Mouse (Mus musculus): ENCODE measurements around the gene Rtn4rl1. TPM values are rescaled to one million over a fixed set of nuclear protein-coding genes. Genes with fewer than 3 reads are reported as not detected.
"Not testable (repeated sequence)": the region's sequence is repeated elsewhere in the genome, so short reads cannot be mapped to it uniquely, and the experiment has no call there.

Gene Rtn4rl1
- total RNA-seq, 2 experiments from 2014 or later: 54.5 to 58.5 TPM

DNA sequence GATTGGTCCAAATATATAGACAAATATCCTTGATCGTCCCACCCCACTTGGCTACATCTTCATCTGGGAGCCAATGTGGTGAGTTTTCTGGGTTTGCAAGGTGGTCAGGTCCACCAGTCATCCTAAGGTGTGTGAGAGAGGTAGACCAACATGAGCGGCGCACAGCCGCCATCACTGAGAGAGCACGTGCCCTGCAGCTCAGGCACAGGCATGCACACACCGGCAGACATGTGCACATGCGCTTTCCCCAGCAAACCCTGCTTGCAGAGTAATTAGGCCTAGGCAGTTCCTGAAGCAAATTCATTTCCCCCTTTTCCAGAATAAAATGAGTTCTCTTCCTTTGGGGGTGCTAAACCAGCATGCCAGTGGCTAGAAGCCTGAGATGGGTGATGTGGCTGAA, 98.7 kb downstream of the Rtn4rl1 start:
- DNase-seq (ENCODE audit: low spot score in 2 of 2): no peak

DNA sequence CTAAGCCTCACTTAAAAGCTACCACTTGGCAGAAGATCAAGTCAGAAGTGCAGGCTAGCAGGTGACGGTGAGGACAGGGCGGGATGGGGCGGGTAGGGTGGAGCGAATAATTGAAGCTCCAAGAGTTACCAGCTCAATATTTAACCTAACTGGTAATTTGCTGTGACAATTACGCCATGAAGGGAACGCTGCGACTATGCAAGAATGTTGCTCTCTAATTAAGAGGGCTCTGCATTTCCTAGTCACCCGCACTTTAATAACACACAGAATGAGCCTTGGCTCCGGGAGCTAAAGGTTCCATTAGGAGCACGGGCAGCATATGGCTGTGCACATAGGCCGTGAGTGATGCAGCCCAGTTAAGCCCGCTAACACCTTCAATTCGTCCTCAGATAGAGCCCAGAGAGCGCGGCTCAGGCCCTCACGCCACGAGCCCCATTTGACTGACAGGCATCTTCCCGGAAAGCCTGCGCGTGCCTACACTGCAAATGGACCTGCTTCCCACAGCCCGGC, 100.3 kb downstream of the Rtn4rl1 start:
- no peak for DNase-seq (ENCODE audit: low spot score in 2 of 2)

DNA sequence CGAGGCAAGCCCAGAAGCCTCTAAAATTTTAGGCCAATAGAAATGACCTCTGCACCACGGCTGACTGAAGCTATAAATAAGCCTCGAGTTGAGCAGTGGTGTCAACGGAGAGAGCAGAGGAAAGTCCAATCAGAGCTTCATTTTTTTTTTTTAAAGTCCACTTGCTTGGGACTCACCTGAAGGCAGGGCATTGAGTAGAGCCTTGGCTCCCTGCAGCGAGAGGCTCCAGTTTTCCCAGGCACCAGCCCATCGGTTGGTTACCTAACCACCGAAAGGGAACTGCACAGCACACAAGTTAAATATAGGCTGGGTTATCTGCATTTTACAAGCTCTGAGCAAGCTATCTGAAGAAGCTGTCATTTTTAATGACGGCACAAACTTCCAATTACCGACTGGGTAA, 101.3 kb downstream of the Rtn4rl1 start:
- DNase-seq (ENCODE audit: low spot score in 2 of 2): no peak

DNA sequence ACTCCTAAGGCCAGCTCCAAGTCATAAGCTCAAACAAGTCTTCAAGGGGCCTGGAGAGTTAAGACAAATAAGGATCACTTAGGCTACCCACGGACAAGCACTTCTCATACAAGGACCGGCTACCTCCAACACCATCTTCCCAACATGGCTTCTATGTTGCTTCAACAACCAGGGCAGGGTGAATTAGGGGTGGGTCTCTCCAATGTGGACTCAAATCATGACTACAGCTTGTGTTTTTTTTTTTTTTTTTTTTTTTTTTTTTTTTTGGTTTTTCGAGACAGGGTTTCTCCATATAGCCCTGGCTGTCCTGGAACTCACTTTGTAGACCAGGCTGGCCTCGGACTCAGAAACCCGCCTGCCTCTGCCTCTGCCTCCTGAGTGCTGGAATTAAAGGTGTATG, 102.0 kb downstream of the Rtn4rl1 start:
- DNase-seq (ENCODE audit: low spot score in 2 of 2): not testable (repeated sequence)

DNA sequence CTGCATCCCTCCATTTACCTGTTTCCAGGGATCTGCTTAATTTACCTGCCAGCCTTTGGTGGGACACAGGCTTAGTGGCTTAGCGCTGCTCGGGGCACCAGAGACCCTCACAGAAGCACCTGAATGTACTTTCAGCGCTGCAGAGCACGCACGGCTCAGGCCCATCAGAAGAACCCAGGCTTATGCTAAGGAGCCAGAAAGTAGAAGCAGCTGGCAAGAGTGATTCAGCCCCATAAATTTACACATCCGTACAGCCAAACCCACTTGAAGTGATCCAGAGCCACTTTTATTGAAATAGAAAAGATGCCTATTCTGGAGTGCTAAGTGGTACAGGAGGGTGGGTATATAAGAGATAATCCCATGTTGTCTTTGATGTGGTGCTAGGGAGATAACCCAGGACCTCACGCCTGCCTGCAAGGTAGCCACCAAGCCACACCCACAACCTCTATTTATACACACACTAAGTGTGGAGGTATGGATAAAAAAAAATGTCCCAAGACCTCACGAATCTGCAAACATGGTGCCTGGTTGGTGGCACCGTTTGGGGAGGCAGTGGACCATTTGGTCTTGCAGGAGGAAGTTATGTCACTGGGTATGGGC, 102.9 kb downstream of the Rtn4rl1 start:
- DNase-seq (ENCODE audit: low spot score in 2 of 2): no peak

DNA sequence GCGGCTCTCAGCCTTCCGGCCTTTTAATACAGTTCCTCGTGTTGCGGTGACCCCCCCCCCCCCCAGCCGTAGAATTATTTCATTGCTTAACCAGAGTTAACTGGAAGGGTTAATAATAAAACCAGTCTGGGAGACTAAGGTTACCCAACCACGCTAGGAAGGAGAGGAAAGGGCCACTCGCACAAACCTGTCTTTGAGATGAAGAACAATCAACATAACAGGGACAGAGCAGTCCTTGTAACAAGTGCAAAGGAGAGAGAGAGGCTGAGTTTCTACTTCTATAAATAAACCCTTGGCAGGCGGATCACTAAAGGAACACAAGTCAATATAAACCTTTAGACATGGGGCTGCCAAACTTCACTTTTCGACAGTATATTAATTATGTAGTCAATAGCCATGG, 104.0 kb downstream of the Rtn4rl1 start:
- no peak for DNase-seq (ENCODE audit: low spot score in 2 of 2)

DNA sequence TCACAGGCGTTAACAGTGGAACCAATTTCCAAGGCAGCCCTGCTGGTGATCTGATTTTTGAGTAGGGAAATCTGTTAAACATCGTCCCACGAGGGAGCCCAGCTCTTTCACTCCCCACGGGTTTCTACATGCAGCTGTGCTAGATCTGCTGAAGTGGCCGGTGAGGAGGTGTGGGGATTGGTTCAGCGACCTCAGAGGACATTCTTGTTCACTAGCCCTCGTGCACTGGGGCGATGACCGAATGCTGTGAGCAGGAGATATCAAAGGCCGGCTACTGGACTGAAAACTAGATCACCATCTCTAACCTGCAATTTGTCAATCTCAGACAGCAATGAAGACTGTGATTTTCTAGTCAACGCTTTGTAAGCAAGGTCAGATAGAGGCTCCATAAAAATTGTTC, 104.9 kb downstream of the Rtn4rl1 start:
- DNase-seq (ENCODE audit: low spot score in 2 of 2): no peak

DNA sequence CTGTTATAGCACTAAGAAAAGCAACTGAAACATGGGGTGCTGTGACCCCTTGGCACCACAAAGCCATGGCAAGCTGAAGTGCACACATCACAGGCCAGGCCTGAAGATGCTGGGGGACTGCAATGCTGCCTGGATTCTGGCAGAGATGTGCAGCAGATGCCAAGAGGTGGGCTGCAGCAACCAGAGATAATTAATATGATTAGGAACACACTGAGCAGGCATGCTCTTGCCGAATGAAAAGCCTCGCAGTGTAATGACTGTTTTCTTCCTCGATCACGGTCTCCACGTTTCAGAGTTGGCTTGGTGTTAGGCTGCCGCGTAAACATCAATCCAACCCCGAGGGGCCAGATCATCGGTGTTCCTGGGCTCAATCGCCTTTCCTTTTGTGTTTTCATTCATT, 106.2 kb downstream of the Rtn4rl1 start:
- no peak for DNase-seq (ENCODE audit: low spot score in 2 of 2)

DNA sequence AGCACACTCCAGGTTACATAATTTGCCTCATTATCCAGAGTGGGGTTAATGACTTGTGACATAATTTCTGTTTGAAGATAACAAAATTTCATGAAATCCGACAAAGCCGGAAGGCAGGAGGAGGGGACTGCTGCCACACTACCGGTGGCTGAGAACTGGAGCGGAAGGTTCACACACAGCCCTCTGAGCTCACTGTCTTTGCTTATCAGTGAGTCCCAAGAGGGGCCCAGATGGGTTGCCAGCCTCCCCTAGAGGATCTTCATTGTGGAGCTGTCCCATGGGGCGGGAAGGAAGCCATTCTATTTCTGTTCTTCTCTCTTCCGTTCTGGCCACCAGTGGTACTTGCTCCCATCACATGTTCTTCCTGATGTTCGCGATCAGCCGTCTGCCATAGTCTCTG, 107.4 kb downstream of the Rtn4rl1 start:
- DNase-seq (ENCODE audit: low spot score in 2 of 2): no peak

DNA sequence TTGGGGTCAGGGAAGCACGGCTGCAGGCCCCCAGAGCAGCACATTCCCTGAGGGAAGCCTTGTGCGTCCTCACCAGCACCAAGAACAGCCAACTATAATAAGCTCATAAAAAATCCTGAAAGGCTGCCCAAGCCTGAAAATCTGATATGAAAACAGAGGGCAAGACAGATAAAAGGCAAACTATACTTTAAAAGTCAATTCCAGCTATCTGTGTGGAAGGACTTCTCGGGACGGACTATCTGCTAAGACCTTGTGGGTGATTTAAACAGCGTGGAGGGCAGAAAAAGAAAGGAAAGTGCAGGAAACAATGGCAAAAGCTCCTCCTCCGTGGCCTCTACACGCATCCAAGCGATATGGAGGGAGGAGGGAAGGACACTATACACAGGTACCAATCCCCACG, 111.2 kb downstream of the Rtn4rl1 start:
- DNase-seq (ENCODE audit: low spot score in 2 of 2): no peak

DNA sequence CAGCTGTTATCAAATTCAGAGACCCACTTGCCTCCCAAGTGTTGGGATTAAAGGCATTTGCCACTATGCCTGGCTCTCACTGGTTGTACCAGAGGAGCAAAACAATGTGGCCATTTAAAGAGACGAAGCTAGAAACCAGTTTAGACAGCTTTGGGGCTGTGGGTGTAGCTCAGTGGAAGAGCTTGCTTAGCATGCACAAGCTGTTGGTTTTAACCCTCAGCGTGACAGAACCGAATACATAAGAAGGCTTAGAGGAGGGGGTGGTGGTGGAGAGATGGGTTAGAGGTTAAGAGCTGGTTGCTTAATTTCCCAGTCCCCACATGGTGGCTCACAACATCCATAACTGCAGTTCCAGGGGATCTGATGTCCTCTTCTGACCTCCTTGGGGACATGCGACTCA, 115.1 kb downstream of the Rtn4rl1 start:
- no peak for DNase-seq (ENCODE audit: low spot score in 2 of 2)

DNA sequence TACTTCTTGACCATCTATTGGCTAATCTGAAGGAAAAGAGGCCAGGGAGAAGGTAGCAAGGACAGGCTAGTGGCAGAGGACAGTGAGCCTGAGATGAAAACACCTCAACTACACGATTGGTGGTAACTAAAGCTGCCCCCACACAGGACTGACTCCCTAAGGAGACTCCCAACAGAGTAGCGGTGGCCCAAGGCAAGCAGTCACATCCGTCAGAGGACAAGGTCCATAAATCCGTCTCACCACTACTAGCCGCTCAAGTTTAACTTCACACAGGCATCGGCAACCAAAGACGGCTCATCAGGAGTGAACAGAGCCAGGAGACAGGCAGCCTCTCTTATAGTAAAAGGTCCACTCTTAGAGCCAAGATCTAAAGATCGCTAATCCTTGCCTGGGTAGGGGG, 117.2 kb downstream of the Rtn4rl1 start:
- no peak for DNase-seq (ENCODE audit: low spot score in 2 of 2)

DNA sequence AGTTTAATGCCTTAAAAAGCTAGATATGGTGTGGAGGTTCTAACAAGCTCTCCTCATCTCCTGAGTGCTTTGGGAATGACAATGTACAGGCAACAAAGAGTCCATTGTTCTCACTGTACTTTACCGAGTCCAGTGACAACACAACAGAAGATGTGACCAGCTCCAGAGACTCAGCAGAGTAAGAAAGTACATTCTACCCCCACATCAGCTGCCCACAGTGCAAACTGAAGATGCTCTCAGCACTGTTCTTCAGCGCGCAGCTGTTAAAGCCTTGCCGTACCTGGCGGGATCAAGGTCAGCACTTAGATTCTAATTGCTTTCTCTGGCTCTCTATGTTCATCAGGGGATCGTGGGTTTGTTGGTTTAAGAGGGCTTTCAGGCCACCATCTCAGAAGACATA, 118.2 kb downstream of the Rtn4rl1 start:
- no peak for DNase-seq (ENCODE audit: low spot score in 2 of 2)

DNA sequence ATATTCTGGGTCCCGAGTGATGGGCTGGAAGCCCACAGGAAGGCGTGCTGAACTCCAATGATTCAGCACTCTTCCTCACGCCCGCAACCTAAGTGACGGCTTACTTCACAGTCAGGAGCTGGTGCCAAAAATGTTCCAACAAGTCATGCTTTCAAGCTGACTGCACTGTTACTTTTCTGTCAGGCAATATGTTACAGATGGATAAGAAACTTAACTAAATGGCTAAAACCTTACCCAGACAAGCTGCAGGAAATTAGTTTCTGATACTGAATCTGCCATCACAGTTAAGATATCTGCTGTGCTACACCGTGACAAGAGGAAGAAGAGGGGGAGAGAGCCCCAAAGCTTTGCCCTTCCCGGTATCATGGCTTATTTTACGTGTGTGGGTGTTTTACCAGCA, 120.3 kb downstream of the Rtn4rl1 start:
- no peak for DNase-seq (ENCODE audit: low spot score in 2 of 2)

Small RNA genes within 50 kb of the gene (microRNA-seq; reads per million reads assigned to microRNA genes)
- 4,503 to 9,146 reads per million in 2 experiments for gene Mir132
- gene Mir212: 215 to 307 reads per million in 2 experiments

Other genes starting within 250 kb of the Rtn4rl1 start
- gene Hic1, start 24.3 kb upstream of the Rtn4rl1 start, total RNA-seq (2021): 1 to 10 TPM; 3.3 to 6.1 TPM
- gene Ovca2, start 14.9 kb upstream of the Rtn4rl1 start, total RNA-seq (2021): 10 to 100 TPM; 10.1 to 11.1 TPM
- 10 to 100 TPM; 20.8 to 21.1 TPM for gene Dph1, start 2.5 kb upstream of the Rtn4rl1 start, total RNA-seq (2021)
- gene Rpa1, start 154.5 kb downstream of the Rtn4rl1 start, total RNA-seq (2021): 10 to 100 TPM; 55.2 to 61.9 TPM
- gene Smyd4, start 154.7 kb downstream of the Rtn4rl1 start, total RNA-seq (2021): 10 to 100 TPM; 13.2 to 13.7 TPM
- gene Serpinf1, start 228.9 kb downstream of the Rtn4rl1 start, total RNA-seq (2021): 10 to 100 TPM; 30.8 to 38.9 TPM
- gene Serpinf2, start 245.8 kb downstream of the Rtn4rl1 start, total RNA-seq (2021): under 1 TPM; 0.49 to 0.64 TPM

Data from layer of hippocampus, postnatal 10 days (tissue).